Mouse (Mus musculus) hindbrain, embryonic 15.5 days (tissue): ENCODE data around the gene Plxna2. TPM values are rescaled to one million over a fixed set of nuclear protein-coding genes. Genes with fewer than 3 reads are reported as not detected.

Experiments used
- ATAC-seq: fragments of 200-750 bp; cut with Nextera tagmentation; 2 replicates; pipeline ENCODE4 v1.8.0; 2017; ENCODE audit warnings: low read depth, moderate number of reproducible peaks, moderate TSS enrichment; ENCODE audit not compliant: low FRiP score
- H3K27ac ChIP-seq: fragments of 300-500 bp; sonication (generic); replicated peaks from 2 replicates; pipeline ENCODE4 v1.5.1; 2015; ENCODE audit warnings: mild to moderate bottlenecking, inconsistent platforms
- H3K27me3 ChIP-seq: fragments of 300-500 bp; sonication (generic); 2 replicates; pipeline ENCODE4 v1.6.1; 2015; ENCODE audit warnings: control low read depth, inconsistent platforms
- H3K36me3 ChIP-seq: fragments of 300-500 bp; sonication (generic); 2 replicates; pipeline ENCODE4 v1.6.1; 2015; ENCODE audit warnings: control low read depth, inconsistent platforms
- H3K4me1 ChIP-seq: fragments of 300-500 bp; sonication (generic); replicated peaks from 2 replicates; pipeline ENCODE4 v1.6.1; 2015; ENCODE audit warnings: control low read depth, inconsistent platforms
- H3K4me2 ChIP-seq: fragments of 300-500 bp; sonication (generic); 2 replicates; pipeline ENCODE4 v1.6.1; 2015; ENCODE audit warnings: moderate library complexity, mild to moderate bottlenecking, inconsistent platforms
- H3K4me3 ChIP-seq: fragments of 300-500 bp; sonication (generic); 2 replicates; pipeline ENCODE4 v1.5.1; 2015; ENCODE audit warnings: mild to moderate bottlenecking, inconsistent platforms
- H3K9ac ChIP-seq: fragments of 300-500 bp; sonication (generic); 2 replicates; pipeline ENCODE4 v1.6.1; 2015; ENCODE audit warnings: inconsistent platforms
- H3K9me3 ChIP-seq: fragments of 300-500 bp; sonication (generic); 2 replicates; pipeline ENCODE4 v1.6.1; 2016; ENCODE audit warnings: control low read depth, inconsistent platforms
- WGBS: fragments of 180-500 bp; shearing (Covaris S2); methylation state at CpG from one replicate; pipeline ENCODE4 v1.1.7; 2015; 5-methylcytosine and 5-hydroxymethylcytosine counted together
- polyA plus RNA-seq: library from polyadenylated mRNA; unstranded; fragments of >200 nt; fragmentation: Nextera tagmentation; extraction: Ambion mirVana; gene quantifications from 2 replicates; pipeline ENCODE4 v1.2.1, GENCODE M21; 2015

The Plxna2 gene
- polyA plus RNA-seq, 1 experiment from 2014 or later, result 32.8 TPM

- Histone ChIP-seq H3K27ac (no peak overlapping the region), H3K4me2 (no peak overlapping the region), H3K4me1 (no peaks in the 10 kb centered on the region), H3K9ac (no peak overlapping the region), H3K27me3 (no peaks in the 10 kb centered on the region), H3K4me3 (no peak overlapping the region), H3K9me3 (no peaks in the 10 kb centered on the region), H3K36me3 (no peaks in the 10 kb centered on the region)
- 72% methylated on average over 1 of the region's 1 CpGs for WGBS
- no peak for ATAC-seq
These were observed 203.7 kb downstream of the Plxna2 start for GRCm38 (mm10) chr1:194821721-194822120.

- Histone ChIP-seq H3K4me3 (no peak overlapping the region), H3K4me1 (no peaks in the 10 kb centered on the region), H3K36me3 (no peaks in the 10 kb centered on the region), H3K4me2 (no peak overlapping the region), H3K9me3 (no peaks in the 10 kb centered on the region), H3K9ac (no peak overlapping the region), H3K27ac (no peak overlapping the region), H3K27me3 (no peaks in the 10 kb centered on the region)
- no peak for ATAC-seq
These were observed 210.3 kb downstream of the Plxna2 start for GRCm38 (mm10) chr1:194828316-194828715.

GRCm38 (mm10) chr1:194835238-194835637 lies 217.2 kb downstream of the Plxna2 start:
- no peaks in the 10 kb centered on the region for H3K27me3 ChIP-seq
- no peak overlapping the region for H3K4me3 ChIP-seq
- no peaks in the 10 kb centered on the region for H3K9me3 ChIP-seq
- H3K4me2 ChIP-seq, result no peak overlapping the region
- no peaks in the 10 kb centered on the region for H3K36me3 ChIP-seq
- no peak for ATAC-seq
- no peak overlapping the region for H3K9ac ChIP-seq
- H3K27ac ChIP-seq, result no peak overlapping the region
- no peaks in the 10 kb centered on the region for H3K4me1 ChIP-seq

- Histone ChIP-seq H3K36me3 (no peaks in the 10 kb centered on the region), H3K4me2 (no peak overlapping the region), H3K9ac (no peak overlapping the region), H3K27me3 (no peaks in the 10 kb centered on the region), H3K9me3 (no peaks in the 10 kb centered on the region), H3K27ac (no peak overlapping the region), H3K4me1 (no peaks in the 10 kb centered on the region), H3K4me3 (no peak overlapping the region)
- WGBS, result 71% methylated on average over 3 of the region's 3 CpGs
- no peak for ATAC-seq
These were observed 218.2 kb downstream of the Plxna2 start for GRCm38 (mm10) chr1:194836182-194836581.

- H3K9ac ChIP-seq, result no peak overlapping the region
- H3K4me2 ChIP-seq, result no peak overlapping the region
- ATAC-seq, result no peak
- no peaks in the 10 kb centered on the region for H3K4me1 ChIP-seq
- H3K9me3 ChIP-seq, result no peaks in the 10 kb centered on the region
- no peak overlapping the region for H3K4me3 ChIP-seq
- no peaks in the 10 kb centered on the region for H3K27me3 ChIP-seq
- no peak overlapping the region for H3K27ac ChIP-seq
- H3K36me3 ChIP-seq, result no peaks in the 10 kb centered on the region
- 79% methylated on average over 4 of the region's 4 CpGs for WGBS
These were observed 218.7 kb downstream of the Plxna2 start for GRCm38 (mm10) chr1:194836671-194837070.

GRCm38 (mm10) chr1:194839230-194839910 lies 221.4 kb downstream of the Plxna2 start:
- Histone ChIP-seq H3K4me3 (no peak overlapping the region), H3K4me1 (no peaks in the 10 kb centered on the region), H3K9me3 (no peaks in the 10 kb centered on the region), H3K4me2 (no peak overlapping the region), H3K27me3 (no peaks in the 10 kb centered on the region), H3K36me3 (no peaks in the 10 kb centered on the region), H3K9ac (no peak overlapping the region), H3K27ac (no peak overlapping the region)
- no peak for ATAC-seq
- 33% methylated on average over 1 of the region's 1 CpGs for WGBS

GRCm38 (mm10) chr1:194843020-194843419 lies 225.0 kb downstream of the Plxna2 start:
- no peak for ATAC-seq
- no peak overlapping the region for H3K27ac ChIP-seq
- H3K4me3 ChIP-seq, result no peak overlapping the region
- no peaks in the 10 kb centered on the region for H3K9me3 ChIP-seq
- no peaks in the 10 kb centered on the region for H3K27me3 ChIP-seq
- no peaks in the 10 kb centered on the region for H3K36me3 ChIP-seq
- 87% methylated on average over 2 of the region's 2 CpGs for WGBS
- no peaks in the 10 kb centered on the region for H3K4me1 ChIP-seq
- H3K4me2 ChIP-seq, result no peak overlapping the region
- H3K9ac ChIP-seq, result no peak overlapping the region

- Histone ChIP-seq H3K36me3 (no peaks in the 10 kb centered on the region), H3K4me1 (0 out of 2 replicates have a peak, but pooled peaks cover 3% of the 10 kb centered on the region), H3K9ac (no peak overlapping the region), H3K9me3 (no peaks in the 10 kb centered on the region), H3K4me2 (no peak overlapping the region), H3K27ac (no peak overlapping the region), H3K4me3 (no peak overlapping the region), H3K27me3 (no peaks in the 10 kb centered on the region)
- WGBS, result 94% methylated on average over 4 of the region's 4 CpGs
- ATAC-seq, result no peak
These were observed 229.0 kb downstream of the Plxna2 start for GRCm38 (mm10) chr1:194847014-194847413.

- H3K27ac ChIP-seq, result 0 out of 2 replicates have a peak overlapping the region, but pooled peaks have one; percentile 30
- 0 out of 2 replicates have a peak, but pooled peaks cover 3% of the 10 kb centered on the region for H3K4me1 ChIP-seq
- no peak overlapping the region for H3K4me2 ChIP-seq
- H3K27me3 ChIP-seq, result no peaks in the 10 kb centered on the region
- ATAC-seq, result 0 out of 2 replicates have a peak, but pooled peaks have one; percentile 42
- no peak overlapping the region for H3K9ac ChIP-seq
- H3K4me3 ChIP-seq, result no peak overlapping the region
- no peaks in the 10 kb centered on the region for H3K36me3 ChIP-seq
- 67% methylated on average over 4 of the region's 4 CpGs for WGBS
- H3K9me3 ChIP-seq, result no peaks in the 10 kb centered on the region
These were observed 233.4 kb downstream of the Plxna2 start for GRCm38 (mm10) chr1:194851242-194852064.

- Histone ChIP-seq H3K9ac (no peak overlapping the region), H3K4me1 (0 out of 2 replicates have a peak, but pooled peaks cover 3% of the 10 kb centered on the region), H3K36me3 (no peaks in the 10 kb centered on the region), H3K4me3 (no peak overlapping the region), H3K9me3 (no peaks in the 10 kb centered on the region), H3K4me2 (no peak overlapping the region), H3K27me3 (no peaks in the 10 kb centered on the region), H3K27ac (no peak overlapping the region; the same call in 1 of the 2 replicates)
- 0 out of 2 replicates have a peak, but pooled peaks have one; percentile 34 for ATAC-seq
- WGBS, result 79% methylated on average over 2 of the region's 2 CpGs
These were observed 234.0 kb downstream of the Plxna2 start for GRCm38 (mm10) chr1:194852065-194852358.
